8 mouse cellular contexts compared by ENCODE assay signal in the genomic region with DNA sequence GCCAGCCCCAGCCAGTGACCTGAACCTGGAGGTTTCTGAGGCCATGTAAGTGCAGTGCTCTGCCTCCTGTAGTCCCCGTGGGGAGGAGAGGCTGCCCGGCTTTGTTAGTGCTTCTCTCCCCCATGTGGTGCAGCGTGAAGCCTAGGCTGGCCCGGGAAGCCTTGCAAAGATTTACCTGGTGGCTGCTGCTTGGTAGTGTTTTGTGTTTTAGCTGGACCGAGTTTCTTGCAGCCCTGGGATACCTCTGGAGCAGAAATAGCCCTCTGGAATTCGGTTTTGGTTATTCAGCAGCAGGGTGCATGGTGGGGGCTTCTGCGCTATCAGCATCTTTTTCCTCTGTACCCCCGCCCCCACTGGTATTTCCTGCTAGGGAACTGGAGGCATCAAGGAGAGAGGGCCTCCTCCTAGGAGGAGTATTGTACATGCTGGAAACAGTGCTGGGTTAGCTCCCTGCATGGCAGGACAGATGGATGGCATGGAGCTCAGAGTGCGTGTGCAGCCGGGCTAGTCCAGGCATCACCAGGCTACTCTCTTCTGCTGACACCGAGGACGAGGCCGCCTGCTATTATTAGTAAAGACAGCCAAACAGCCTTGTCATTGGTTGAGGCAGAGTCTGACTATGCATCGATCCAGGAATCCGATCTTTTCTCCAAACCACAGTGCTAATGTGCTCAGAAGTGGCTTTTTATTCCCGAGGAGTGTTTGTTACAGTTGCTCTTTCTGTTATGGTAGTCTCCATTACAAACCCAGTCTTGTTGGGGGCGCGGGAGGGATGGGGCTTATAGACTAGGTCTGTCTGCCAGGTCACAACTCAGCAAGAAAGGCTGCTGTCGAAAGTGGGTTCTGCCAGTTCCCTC.
DNase-seq lines count a peak whose midpoint lies in the region; ATAC-seq and TF ChIP-seq lines count a peak whose summit lies in the region.

No protein-coding gene starts in this region.

- TF ChIP-seq POLR2A in thymus, adult 2 months (IDR thresholded peaks at IDR 0.05; ENCODE audit: control insufficient read depth, extremely low read depth, insufficient read depth, low read length, poor library complexity) = no peak
- no peak for TF ChIP-seq POLR2A in olfactory bulb, adult 2 months (IDR thresholded peaks at IDR 0.05; ENCODE audit: insufficient read depth, low read depth, low read length)

- H3K4me1 ChIP-seq in thymus, adult 2 months (replicated peaks; ENCODE audit: control insufficient read depth, insufficient read depth, low read length) = peaks cover 27% of the 10 kb centered on the region
- H3K4me1 ChIP-seq in hindbrain, embryonic 11.5 days (replicated peaks; ENCODE audit: control insufficient read depth, insufficient read depth, low read length) = peaks cover 13% of the 10 kb centered on the region
- peaks cover 28% of the 10 kb centered on the region for H3K4me1 ChIP-seq in olfactory bulb, adult 2 months (ENCODE audit: control insufficient read depth, insufficient read depth, low read length)

- H3K27me3 ChIP-seq in thymus, adult 2 months (ENCODE audit: control insufficient read depth, insufficient read depth, low read length) = no peaks in the 10 kb centered on the region
- no peaks in the 10 kb centered on the region for H3K27me3 ChIP-seq in hindbrain, embryonic 11.5 days (ENCODE audit: control insufficient read depth, insufficient read depth, low read length)

- H3K9me3 ChIP-seq in hindbrain, embryonic 11.5 days (ENCODE audit: control insufficient read depth, low read length) = no peaks in the 10 kb centered on the region

- ATAC-seq in hindbrain, embryonic 11.5 days (ENCODE audit: low FRiP score) = peak; percentile 80

- H3K36me3 ChIP-seq in thymus, adult 2 months (ENCODE audit: control insufficient read depth, insufficient read depth, low read length) = no peaks in the 10 kb centered on the region
- no peaks in the 10 kb centered on the region for H3K36me3 ChIP-seq in hindbrain, embryonic 11.5 days (ENCODE audit: control insufficient read depth, insufficient read depth, low read length)

- peak; percentile 45 for DNase-seq in thymus, adult 2 months
- no peak for DNase-seq in thymus, postnatal 36 days
- DNase-seq in embryo, embryonic 9.5 days (ENCODE audit: extremely low spot score) = peak; percentile 64
- DNase-seq in hindbrain, embryonic 11.5 days (ENCODE audit: low spot score) = peak; percentile 66
- peak; percentile 45 for DNase-seq in left cerebral cortex, postnatal 4 days
- no peak for DNase-seq in natural killer cell, adult 2 months (ENCODE audit: low spot score in 2 of 2)
- no peak for DNase-seq in spleen, postnatal 4 days (ENCODE audit: low spot score in 2 of 2)

- intact Hi-C loops in left cerebral cortex, postnatal 4 days (cut with DNase I) = loop anchor here (5.0 kb wide), 1 partner anchor 39 kb away; no protein-coding TSS in a partner anchor

- H3K4me3 ChIP-seq in thymus, adult 2 months (ENCODE audit: control insufficient read depth, insufficient read depth, low read length) = peak overlapping the region; percentile 63
- peak overlapping the region; percentile 73 for H3K4me3 ChIP-seq in hindbrain, embryonic 11.5 days (ENCODE audit: low read depth, low read length)
- peak overlapping the region; percentile 72 for H3K4me3 ChIP-seq in olfactory bulb, adult 2 months (ENCODE audit: insufficient read depth, low read depth, low read length)

- H3K4me2 ChIP-seq in hindbrain, embryonic 11.5 days (replicated peaks; ENCODE audit: low read depth, low read length) = peak overlapping the region; percentile 83

- TF ChIP-seq CTCF in thymus, adult 2 months (IDR thresholded peaks at IDR 0.05; ENCODE audit: borderline replicate concordance, control insufficient read depth, extremely low read depth, insufficient read depth, low read length, poor library complexity) = no peak
- no peak for TF ChIP-seq CTCF in olfactory bulb, adult 2 months (IDR thresholded peaks at IDR 0.05; ENCODE audit: insufficient read depth, low read depth, low read length)

- H3K27ac ChIP-seq in thymus, adult 2 months (ENCODE audit: control insufficient read depth, insufficient read depth, low read length) = no peak overlapping the region; the same call in 1 of the 2 replicates
- peak overlapping the region; percentile 97 for H3K27ac ChIP-seq in hindbrain, embryonic 11.5 days (ENCODE audit: low read depth, low read length)
- peak overlapping the region; percentile 83 for H3K27ac ChIP-seq in olfactory bulb, adult 2 months (ENCODE audit: insufficient read depth, low read depth, low read length)

- H3K9ac ChIP-seq in hindbrain, embryonic 11.5 days (ENCODE audit: low read depth, low read length) = peak overlapping the region; percentile 95

- 52% methylated on average over 19 of the region's 19 CpGs for WGBS in thymus, adult 2 months
- 3% methylated on average over 19 of the region's 19 CpGs for WGBS in hindbrain, embryonic 11.5 days
- WGBS in olfactory bulb, adult 2 months = 4% methylated on average over 19 of the region's 19 CpGs

Comparison
In these comparisons a context has a peak if more than half of its experiments do, and no peak if none do; other contexts are left out.
1. DNase-seq: peak in thymus, adult 2 months (single experiment), embryo, embryonic 9.5 days (single experiment), hindbrain, embryonic 11.5 days (single experiment) and left cerebral cortex, postnatal 4 days (single experiment); none in thymus, postnatal 36 days (0 of 2), natural killer cell, adult 2 months (0 of 2) and spleen, postnatal 4 days (0 of 2).
2. Peak in every context shown above with its lines, with median percentiles within 50 percentile points of each other: H3K4me3 ChIP-seq.